Mouse (Mus musculus) intestine, postnatal 0 days (tissue): ENCODE measurements at regions not wholly inside any gene's neighbourhood (a gene's known extent, or its start where the extent isn't known, plus 50 kb on each side); places are given as distances from the start of the nearest gene placed in this dataset.

Experiments
- ATAC-seq: fragments of 200-750 bp; cut with Nextera tagmentation; 2 replicates; pipeline ENCODE4 v1.8.0; 2017; ENCODE audit warnings: mild to moderate bottlenecking, moderate TSS enrichment, moderate library complexity
- H3K27ac ChIP-seq: fragments of 300-500 bp; sonication (generic); 2 replicates; pipeline ENCODE4 v1.5.1; 2014; ENCODE audit warnings: mild to moderate bottlenecking, low read depth, low read length, moderate library complexity
- H3K27me3 ChIP-seq: fragments of 300-500 bp; sonication (generic); replicated peaks from 2 replicates; pipeline ENCODE4 v1.6.1; 2014; ENCODE audit warnings: low read length, mixed read lengths; ENCODE audit not compliant: control insufficient read depth, insufficient read depth
- H3K36me3 ChIP-seq: fragments of 300-500 bp; sonication (generic); 2 replicates; pipeline ENCODE4 v1.6.1; 2014; ENCODE audit warnings: mild to moderate bottlenecking, moderate library complexity; ENCODE audit not compliant: control insufficient read depth, insufficient read depth
- H3K4me1 ChIP-seq: fragments of 300-500 bp; sonication (generic); replicated peaks from 2 replicates; pipeline ENCODE4 v1.6.1; 2014; ENCODE audit warnings: antibody characterized with exemption, low read length, mixed read lengths; ENCODE audit not compliant: control insufficient read depth, insufficient read depth
- H3K4me2 ChIP-seq: fragments of 300-500 bp; sonication (generic); replicated peaks from 2 replicates; pipeline ENCODE4 v1.6.1; 2014; ENCODE audit warnings: low read depth, mild to moderate bottlenecking, moderate library complexity
- H3K4me3 ChIP-seq: fragments of 300-500 bp; sonication (generic); 2 replicates; pipeline ENCODE4 v1.5.1; 2014; ENCODE audit warnings: low read depth, low read length
- H3K9ac ChIP-seq: fragments of 300-500 bp; sonication (generic); 2 replicates; pipeline ENCODE4 v1.6.1; 2014; ENCODE audit warnings: mild to moderate bottlenecking, low read depth, low read length
- H3K9me3 ChIP-seq: fragments of 300-500 bp; sonication (generic); 2 replicates; pipeline ENCODE4 v1.6.1; 2016; ENCODE audit warnings: mixed run types; ENCODE audit not compliant: control insufficient read depth
- CTCF ChIP-seq: sonication (generic); IDR thresholded peaks from 2 replicates; pipeline ENCODE4 v1.5.1; 2016; ENCODE audit warnings: low read depth, mild to moderate bottlenecking, control low read depth, antibody characterized with exemption, moderate library complexity
- WGBS: fragments of 180-500 bp; shearing (Covaris S2); extraction: QIAGEN DNeasy Blood & Tissue Kit; methylation state at CpG from one replicate; pipeline ENCODE4 v1.1.7; 2014; 5-methylcytosine and 5-hydroxymethylcytosine counted together

- no peak overlapping the region for H3K4me3 ChIP-seq
- H3K4me2 ChIP-seq: no peak overlapping the region
- no peaks in the 10 kb centered on the region for H3K4me1 ChIP-seq
- no peaks in the 10 kb centered on the region for H3K27me3 ChIP-seq
- ATAC-seq: no peak
- TF ChIP-seq CTCF: no peak
- H3K9ac ChIP-seq: no peak overlapping the region
- 65% methylated on average over 3 of the region's 3 CpGs for WGBS
- no peaks in the 10 kb centered on the region for H3K36me3 ChIP-seq
- no peaks in the 10 kb centered on the region for H3K9me3 ChIP-seq
- H3K27ac ChIP-seq: no peak overlapping the region
Measured at GRCm38 (mm10) chr2:61109564-61109963, 146.6 kb upstream of the Rbms1 start.

GRCm38 (mm10) chr2:61105169-61105568, 142.2 kb upstream of the Rbms1 start:
- no peak for ATAC-seq
- no peak overlapping the region for H3K4me2 ChIP-seq
- H3K4me1 ChIP-seq: no peaks in the 10 kb centered on the region
- TF ChIP-seq CTCF: no peak
- H3K36me3 ChIP-seq: no peaks in the 10 kb centered on the region
- no peak overlapping the region for H3K27ac ChIP-seq
- no peaks in the 10 kb centered on the region for H3K9me3 ChIP-seq
- no peaks in the 10 kb centered on the region for H3K27me3 ChIP-seq
- WGBS: 87% methylated on average over 6 of the region's 6 CpGs
- no peak overlapping the region for H3K9ac ChIP-seq
- H3K4me3 ChIP-seq: no peak overlapping the region

GRCm38 (mm10) chr2:61100854-61101253, 137.9 kb upstream of the Rbms1 start:
- no peaks in the 10 kb centered on the region for H3K27me3 ChIP-seq
- no peak for ATAC-seq
- no peak overlapping the region for H3K4me3 ChIP-seq
- H3K4me2 ChIP-seq: no peak overlapping the region
- H3K36me3 ChIP-seq: no peaks in the 10 kb centered on the region
- H3K4me1 ChIP-seq: no peaks in the 10 kb centered on the region
- no peak overlapping the region for H3K9ac ChIP-seq
- no peak for TF ChIP-seq CTCF
- no peak overlapping the region for H3K27ac ChIP-seq
- no peaks in the 10 kb centered on the region for H3K9me3 ChIP-seq
- WGBS: 76% methylated on average over 4 of the region's 4 CpGs

- no peak overlapping the region for H3K4me2 ChIP-seq
- H3K4me1 ChIP-seq: no peaks in the 10 kb centered on the region
- no peak overlapping the region for H3K9ac ChIP-seq
- no peaks in the 10 kb centered on the region for H3K27me3 ChIP-seq
- no peak for ATAC-seq
- H3K36me3 ChIP-seq: no peaks in the 10 kb centered on the region
- no peak overlapping the region for H3K4me3 ChIP-seq
- no peak for TF ChIP-seq CTCF
- no peaks in the 10 kb centered on the region for H3K9me3 ChIP-seq
- no peak overlapping the region for H3K27ac ChIP-seq
Measured at GRCm38 (mm10) chr2:61088501-61088900, 125.5 kb upstream of the Rbms1 start.

DNA sequence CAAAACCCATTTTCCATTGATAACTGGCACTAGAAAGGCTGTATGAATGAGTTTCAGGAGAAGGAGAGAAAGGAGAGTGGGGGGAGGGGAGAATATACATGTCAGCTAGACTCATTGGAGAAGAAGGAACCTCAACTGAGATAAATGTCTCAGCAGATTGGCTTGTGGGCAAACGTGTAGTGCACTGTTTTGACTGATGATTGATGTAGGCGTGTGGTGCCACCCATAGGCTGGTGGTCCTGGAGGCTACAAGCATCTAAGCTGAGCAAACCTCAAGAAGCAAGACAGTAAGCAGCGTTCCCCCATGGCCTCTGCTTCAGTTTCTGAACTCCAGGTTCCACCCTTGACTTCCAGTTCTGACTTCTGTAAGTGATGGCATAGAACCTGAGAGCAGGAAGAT, 121.8 kb upstream of the Rbms1 start:
- no peaks in the 10 kb centered on the region for H3K36me3 ChIP-seq

GRCm38 (mm10) chr2:61083100-61083499, 120.1 kb upstream of the Rbms1 start:
- TF ChIP-seq CTCF: no peak

More for the DNA sequence above, 121.8 kb upstream of the Rbms1 start:
- no peak for TF ChIP-seq CTCF
- Histone ChIP-seq H3K9me3 (no peaks in the 10 kb centered on the region), H3K4me2 (no peak overlapping the region), H3K27me3 (no peaks in the 10 kb centered on the region), H3K27ac (no peak overlapping the region), H3K9ac (no peak overlapping the region), H3K4me3 (no peak overlapping the region), H3K4me1 (no peaks in the 10 kb centered on the region)
- WGBS: 66% methylated on average over 3 of the region's 3 CpGs
- no peak for ATAC-seq

GRCm38 (mm10) chr2:61082640-61083039, 119.6 kb upstream of the Rbms1 start:
- no peaks in the 10 kb centered on the region for H3K36me3 ChIP-seq
- no peak for ATAC-seq
- H3K27ac ChIP-seq: no peak overlapping the region
- TF ChIP-seq CTCF: no peak
- no peak overlapping the region for H3K4me2 ChIP-seq
- H3K9ac ChIP-seq: no peak overlapping the region
- H3K9me3 ChIP-seq: no peaks in the 10 kb centered on the region
- no peaks in the 10 kb centered on the region for H3K27me3 ChIP-seq
- no peak overlapping the region for H3K4me3 ChIP-seq
- no peaks in the 10 kb centered on the region for H3K4me1 ChIP-seq

More at GRCm38 (mm10) chr2:61083100-61083499, 120.1 kb upstream of the Rbms1 start:
- no peak overlapping the region for H3K27ac ChIP-seq
- H3K9me3 ChIP-seq: no peaks in the 10 kb centered on the region
- no peak overlapping the region for H3K4me3 ChIP-seq
- no peak overlapping the region for H3K9ac ChIP-seq
- H3K36me3 ChIP-seq: no peaks in the 10 kb centered on the region
- H3K27me3 ChIP-seq: no peaks in the 10 kb centered on the region
- no peak overlapping the region for H3K4me2 ChIP-seq
- no peaks in the 10 kb centered on the region for H3K4me1 ChIP-seq
- ATAC-seq: no peak
- WGBS: 79% methylated on average over 1 of the region's 1 CpGs
